Mouse (Mus musculus) hindbrain, postnatal 0 days (tissue): ENCODE results near the gene Dscam. TPM values are rescaled to one million over a fixed set of nuclear protein-coding genes. Genes with fewer than 3 reads are reported as not detected.

Experiments used
- ATAC-seq: fragments of 200-750 bp; cut with Nextera tagmentation; 2 replicates; pipeline ENCODE4 v1.8.0; 2017; ENCODE audit warnings: mild to moderate bottlenecking, moderate TSS enrichment, moderate library complexity
- DNase-seq: peaks from one replicate; pipeline ENCODE4 v3.0.0-alpha.2; 2015; ENCODE audit warnings: low spot score
- H3K27ac ChIP-seq: fragments of 300-500 bp; sonication (generic); 2 replicates; pipeline ENCODE4 v1.5.1; 2014; ENCODE audit warnings: mild to moderate bottlenecking
- H3K27me3 ChIP-seq: fragments of 300-500 bp; sonication (generic); 2 replicates; pipeline ENCODE4 v1.6.1; 2014; ENCODE audit warnings: low read length, mixed read lengths; ENCODE audit not compliant: insufficient read depth
- H3K36me3 ChIP-seq: fragments of 300-500 bp; sonication (generic); 2 replicates; pipeline ENCODE4 v1.6.1; 2014; ENCODE audit warnings: low read length, mixed read lengths; ENCODE audit not compliant: insufficient read depth
- H3K4me1 ChIP-seq: fragments of 300-500 bp; sonication (generic); 2 replicates; pipeline ENCODE4 v1.6.1; 2014; ENCODE audit warnings: antibody characterized with exemption, low read length, mixed read lengths; ENCODE audit not compliant: insufficient read depth
- H3K4me2 ChIP-seq: fragments of 300-500 bp; sonication (generic); 2 replicates; pipeline ENCODE4 v1.6.1; 2014; ENCODE audit warnings: low read depth, mild to moderate bottlenecking, low read length, moderate library complexity, mixed read lengths
- H3K4me3 ChIP-seq: fragments of 300-500 bp; sonication (generic); 2 replicates; pipeline ENCODE4 v1.5.1; 2014; ENCODE audit warnings: low read length
- H3K9ac ChIP-seq: fragments of 300-500 bp; sonication (generic); replicated peaks from 2 replicates; pipeline ENCODE4 v1.6.1; 2014; ENCODE audit warnings: mild to moderate bottlenecking, low read length, moderate library complexity, mixed read lengths
- H3K9me3 ChIP-seq: fragments of 300-500 bp; sonication (generic); 2 replicates; pipeline ENCODE4 v1.6.1; 2016; ENCODE audit warnings: low read length, mixed read lengths
- CTCF ChIP-seq: IDR thresholded peaks from 2 replicates; pipeline ENCODE4 v1.5.1; 2016; ENCODE audit warnings: antibody characterized with exemption, control low read depth, low read depth
- WGBS: fragments of 180-500 bp; shearing (Covaris S2); extraction: QIAGEN DNeasy Blood & Tissue Kit; methylation state at CpG from one replicate; pipeline ENCODE4 v1.1.7; 2014; 5-methylcytosine and 5-hydroxymethylcytosine counted together
- polyA plus RNA-seq: library from polyadenylated mRNA; unstranded; fragments of >200 nt; fragmentation: Nextera tagmentation; extraction: Ambion mirVana; gene quantifications from 2 replicates; pipeline ENCODE4 v1.2.1, GENCODE M21; 2015
- total RNA-seq: library from RNA; depleted of rRNA; stranded (reverse); fragments of >200 nt; gene quantifications from 2 replicates; pipeline ENCODE4 v1.2.3, GENCODE M21; 2014

Gene Dscam
- total and polyA plus RNA-seq, 2 experiments from 2014 or later = 10.3 to 47.1 TPM

DNA sequence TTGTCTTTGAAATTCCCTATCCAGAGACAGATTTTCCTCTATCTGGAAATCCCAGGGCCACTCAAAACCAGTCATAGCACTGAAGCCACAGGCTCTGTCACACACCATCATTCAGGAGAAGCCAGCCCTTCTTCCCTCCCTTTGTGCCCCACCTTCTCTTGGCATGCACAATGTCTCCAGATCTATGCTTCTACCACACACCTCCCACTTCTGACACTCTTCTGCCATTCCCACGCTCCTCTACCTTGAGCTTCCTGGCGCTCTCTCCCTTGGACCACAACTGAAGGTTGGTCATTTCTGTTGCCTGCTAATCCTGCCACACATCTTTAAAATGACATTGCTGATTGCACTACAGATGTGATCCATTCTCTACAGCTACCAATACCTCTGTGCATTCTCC is 235.8 kb downstream of the Dscam start:
- DNase-seq (no peak), ATAC-seq (no peak)
- no peaks in the 10 kb centered on the region for H3K27me3 ChIP-seq
- H3K4me1 ChIP-seq = no peaks in the 10 kb centered on the region
- H3K9ac ChIP-seq = no peak overlapping the region
- no peak for TF ChIP-seq CTCF
- no peaks in the 10 kb centered on the region for H3K36me3 ChIP-seq
- no peaks in the 10 kb centered on the region for H3K9me3 ChIP-seq
- no peak overlapping the region for H3K4me2 ChIP-seq
- H3K27ac ChIP-seq = no peak overlapping the region
- 97% methylated on average over 2 of the region's 2 CpGs for WGBS
- H3K4me3 ChIP-seq = no peak overlapping the region

DNA sequence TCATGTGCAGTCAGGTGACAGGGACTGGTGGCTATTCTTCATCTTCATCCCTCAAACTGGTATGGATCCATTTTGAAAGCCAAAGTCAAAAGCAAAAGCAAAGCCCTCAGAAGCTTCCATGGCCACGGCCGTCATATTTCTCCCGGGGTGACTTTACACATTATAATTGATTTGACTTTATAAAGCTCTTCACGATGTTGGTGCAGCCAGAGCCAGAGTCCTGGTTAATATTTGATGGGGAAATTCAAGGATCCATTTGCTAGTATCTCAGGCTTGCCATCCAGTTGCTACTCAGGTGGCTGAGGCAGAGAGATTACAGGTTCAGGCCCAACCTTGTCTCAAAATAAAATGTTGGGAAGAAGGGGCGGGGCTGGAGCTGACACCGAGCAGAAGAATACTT is 238.3 kb downstream of the Dscam start:
- ATAC-seq (no peak), DNase-seq (no peak)
- Histone ChIP-seq H3K4me2 (no peak overlapping the region), H3K4me3 (no peak overlapping the region), H3K4me1 (peaks cover 6% of the 10 kb centered on the region; the same call in 1 of the 2 replicates), H3K9me3 (no peaks in the 10 kb centered on the region), H3K36me3 (no peaks in the 10 kb centered on the region), H3K27ac (no peak overlapping the region), H3K27me3 (no peaks in the 10 kb centered on the region), H3K9ac (no peak overlapping the region)
- TF ChIP-seq CTCF = no peak
- WGBS = 85% methylated on average over 6 of the region's 6 CpGs

DNA sequence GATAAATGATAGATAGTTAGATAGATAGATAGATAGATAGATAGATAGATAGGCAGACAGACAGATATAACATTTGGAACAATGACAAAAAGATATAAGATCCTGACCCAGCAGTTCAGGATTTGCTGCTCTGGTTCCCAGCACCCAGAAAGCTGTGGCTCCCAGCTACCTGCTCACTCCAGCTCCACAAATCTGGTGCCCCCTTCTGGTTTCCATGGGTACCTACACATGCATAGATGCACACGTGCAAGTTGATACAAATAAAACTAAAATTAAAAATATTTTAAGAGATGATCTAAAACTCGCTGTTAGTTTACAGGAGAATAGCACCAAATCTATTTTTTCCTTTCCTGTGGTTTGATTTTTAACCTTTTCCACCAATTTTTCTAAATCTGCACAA is 238.8 kb downstream of the Dscam start:
- Histone ChIP-seq H3K36me3 (no peaks in the 10 kb centered on the region), H3K27me3 (no peaks in the 10 kb centered on the region)
- no peak for TF ChIP-seq CTCF

DNA sequence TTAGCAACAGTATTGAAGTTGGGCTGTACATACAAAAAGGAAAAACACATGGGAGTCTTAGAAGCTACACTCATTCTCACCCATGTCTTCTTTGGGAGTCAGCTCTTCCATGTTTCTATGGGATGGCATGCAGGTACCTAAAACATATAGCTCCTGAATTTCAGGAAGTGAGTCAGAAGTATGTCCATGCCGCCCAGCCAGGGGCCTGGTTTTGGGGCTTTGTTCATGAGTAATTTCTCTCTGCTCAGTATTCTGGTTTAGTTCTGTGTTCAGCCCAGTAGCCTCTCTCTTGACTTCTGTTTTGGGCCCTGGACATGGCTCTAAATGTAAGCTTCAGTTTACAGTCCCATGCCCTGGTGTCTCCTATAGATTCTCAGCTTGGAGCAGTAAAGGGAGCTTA is 242.5 kb downstream of the Dscam start:
- no peak overlapping the region for H3K4me2 ChIP-seq
- H3K4me1 ChIP-seq = peaks cover 10% of the 10 kb centered on the region; the same call in 1 of the 2 replicates
- no peaks in the 10 kb centered on the region for H3K36me3 ChIP-seq
- no peak overlapping the region for H3K4me3 ChIP-seq
- H3K9ac ChIP-seq = no peak overlapping the region
- DNase-seq = no peak
- no peak for TF ChIP-seq CTCF
- WGBS = 88% methylated on average over 1 of the region's 1 CpGs
- no peaks in the 10 kb centered on the region for H3K9me3 ChIP-seq
- no peaks in the 10 kb centered on the region for H3K27me3 ChIP-seq
- peak overlapping the region; percentile 62; the same call in 1 of the 2 replicates for H3K27ac ChIP-seq
- no peak for ATAC-seq

More for the DNA sequence above, 238.8 kb downstream of the Dscam start:
- Histone ChIP-seq H3K9ac (no peak overlapping the region), H3K9me3 (no peaks in the 10 kb centered on the region), H3K4me3 (no peak overlapping the region), H3K27ac (no peak overlapping the region), H3K4me1 (peaks cover 10% of the 10 kb centered on the region; the same call in 1 of the 2 replicates), H3K4me2 (no peak overlapping the region)
- no peak for DNase-seq
- ATAC-seq = no peak
- 79% methylated on average over 2 of the region's 2 CpGs for WGBS

DNA sequence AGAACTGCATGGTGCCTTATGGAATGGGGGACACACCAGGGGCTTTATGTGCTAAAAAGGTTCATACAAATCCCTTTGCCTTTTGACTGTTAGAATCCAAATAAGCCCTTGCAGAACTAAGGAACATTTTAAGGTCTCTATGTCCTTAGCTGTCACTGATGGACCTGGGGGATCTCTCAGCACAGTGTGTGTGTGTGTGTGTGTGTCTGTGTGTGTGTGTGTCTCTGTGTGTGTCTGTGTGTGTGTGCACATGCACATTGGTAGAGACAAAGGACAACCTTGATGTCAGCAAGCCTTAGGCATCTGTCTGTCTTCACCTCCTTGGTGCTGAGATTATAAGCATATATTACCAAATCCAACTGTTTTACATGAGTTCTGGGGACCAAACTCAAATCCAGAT is 243.1 kb downstream of the Dscam start:
- Histone ChIP-seq H3K4me3 (no peak overlapping the region), H3K36me3 (no peaks in the 10 kb centered on the region), H3K4me1 (peaks cover 10% of the 10 kb centered on the region; the same call in 1 of the 2 replicates), H3K4me2 (no peak overlapping the region), H3K27me3 (no peaks in the 10 kb centered on the region), H3K9ac (no peak overlapping the region), H3K27ac (peak overlapping the region; percentile 62), H3K9me3 (no peaks in the 10 kb centered on the region)
- ATAC-seq (no peak), DNase-seq (no peak)
- no peak for TF ChIP-seq CTCF

DNA sequence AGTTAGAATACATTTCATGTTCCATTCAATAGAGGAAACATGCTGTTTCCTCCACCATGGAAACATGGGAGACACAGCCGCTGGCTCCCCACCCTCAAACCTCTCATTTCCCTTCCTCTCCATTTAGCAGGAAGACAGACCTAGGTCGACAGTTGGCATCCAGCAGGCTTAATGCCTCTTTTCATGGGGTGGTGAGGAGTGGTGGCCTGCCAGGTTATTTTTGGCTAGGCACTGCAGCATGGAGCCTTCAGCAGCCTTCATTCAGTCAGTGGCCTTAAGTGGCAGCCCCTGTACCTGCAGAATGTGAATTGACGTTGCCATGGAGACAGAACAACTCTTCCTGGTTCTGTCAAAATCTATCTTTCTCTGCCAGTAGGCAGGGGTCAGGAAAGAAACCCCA is 243.6 kb downstream of the Dscam start:
- peak overlapping the region; percentile 62 for H3K27ac ChIP-seq
- DNase-seq = peak; percentile 78

DNA sequence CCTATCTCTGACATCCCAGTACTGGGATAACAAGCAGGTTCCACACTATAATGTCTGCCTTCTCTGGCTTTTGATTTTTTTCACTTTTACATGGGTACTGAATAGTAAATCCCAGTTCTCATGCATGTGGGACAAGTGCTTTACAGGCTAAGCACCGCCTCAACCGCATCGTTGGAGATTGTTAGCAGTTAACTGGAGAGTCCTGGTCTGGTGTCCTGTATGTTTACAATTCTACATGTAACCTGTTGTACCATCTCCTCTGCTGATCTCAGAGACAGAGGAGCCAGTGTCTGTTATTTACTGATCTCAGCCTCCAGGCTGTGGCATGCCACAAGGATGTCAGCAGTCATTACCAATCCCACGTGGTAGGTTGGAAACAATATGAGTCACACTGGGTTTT is 246.6 kb downstream of the Dscam start:
- H3K4me3 ChIP-seq = no peak overlapping the region
- DNase-seq = no peak
- H3K4me2 ChIP-seq = no peak overlapping the region
- no peak for TF ChIP-seq CTCF
- H3K27me3 ChIP-seq = no peaks in the 10 kb centered on the region
- WGBS = 90% methylated on average over 4 of the region's 4 CpGs
- H3K9ac ChIP-seq = no peak overlapping the region
- no peak overlapping the region for H3K27ac ChIP-seq
- no peaks in the 10 kb centered on the region for H3K36me3 ChIP-seq
- no peak for ATAC-seq
- H3K9me3 ChIP-seq = no peaks in the 10 kb centered on the region
- H3K4me1 ChIP-seq = peaks cover 32% of the 10 kb centered on the region

More for the DNA sequence above, 243.6 kb downstream of the Dscam start:
- Histone ChIP-seq H3K9me3 (no peaks in the 10 kb centered on the region), H3K36me3 (no peaks in the 10 kb centered on the region), H3K9ac (no peak overlapping the region), H3K4me1 (peaks cover 10% of the 10 kb centered on the region; the same call in 1 of the 2 replicates), H3K4me3 (no peak overlapping the region), H3K27me3 (no peaks in the 10 kb centered on the region), H3K4me2 (no peak overlapping the region)
- TF ChIP-seq CTCF = no peak
- 21% methylated on average over 3 of the region's 3 CpGs for WGBS
- peak; percentile 83 for ATAC-seq
